Mouse (Mus musculus): ENCODE measurements around the gene Capn11.
A peak's percentile ranks its signal among the peaks of the same experiment; 100 is the strongest.

Gene Capn11

GRCm38 (mm10) chr17:45681588-45681987 is 22.5 kb upstream of the Capn11 start:
- no peak for DNase-seq

DNA sequence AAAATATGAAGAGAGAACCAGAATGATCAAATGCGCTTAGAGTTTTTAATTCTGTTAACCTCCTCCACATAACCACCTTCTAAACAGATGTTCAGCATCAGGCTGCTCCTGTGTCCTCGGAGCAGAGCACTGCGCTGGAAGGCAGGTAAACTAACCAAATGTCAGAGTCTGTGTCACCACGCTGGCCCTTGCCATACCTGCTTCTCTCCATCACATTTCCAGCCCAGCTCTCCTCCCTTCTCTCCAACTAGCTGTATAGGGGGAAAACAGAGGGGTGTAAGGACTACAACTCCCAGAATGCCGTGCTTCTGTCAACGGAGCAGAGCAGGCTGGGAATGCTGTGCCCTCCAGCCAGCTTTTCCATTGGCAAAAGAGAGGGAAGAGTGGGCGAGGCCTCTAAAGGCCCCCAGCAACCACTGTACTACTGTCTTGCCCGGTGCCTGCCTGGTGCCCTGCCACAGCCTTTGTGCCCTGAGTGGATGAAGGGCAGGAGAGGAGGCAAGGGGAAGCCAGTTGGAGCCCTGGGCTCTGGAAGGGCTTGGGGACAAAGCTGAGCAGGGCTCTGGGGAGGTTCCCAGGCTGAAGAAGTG is 21.4 kb upstream of the Capn11 start:
- DNase-seq: no peak

DNA sequence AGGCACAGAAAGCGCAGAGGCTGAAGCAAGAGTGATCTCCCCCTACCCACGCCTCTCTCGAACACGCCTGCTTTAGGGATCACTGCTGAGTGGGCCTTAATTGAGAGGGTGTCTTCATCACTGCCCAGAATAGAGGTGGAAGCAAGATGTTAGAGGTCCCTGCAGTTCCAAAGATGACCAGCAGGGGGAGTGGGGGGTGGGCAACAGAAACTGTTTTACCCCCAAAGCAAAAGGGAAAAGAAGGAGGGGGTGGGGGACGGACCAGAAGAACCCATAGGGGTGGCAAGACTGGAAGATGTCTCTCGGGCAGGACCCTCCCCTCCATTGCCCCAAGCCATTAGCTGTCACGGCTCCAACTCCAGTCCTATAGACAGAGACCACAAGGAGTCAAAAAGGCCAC is 19.0 kb upstream of the Capn11 start:
- DNase-seq: peak; percentile 38 to 74

DNA sequence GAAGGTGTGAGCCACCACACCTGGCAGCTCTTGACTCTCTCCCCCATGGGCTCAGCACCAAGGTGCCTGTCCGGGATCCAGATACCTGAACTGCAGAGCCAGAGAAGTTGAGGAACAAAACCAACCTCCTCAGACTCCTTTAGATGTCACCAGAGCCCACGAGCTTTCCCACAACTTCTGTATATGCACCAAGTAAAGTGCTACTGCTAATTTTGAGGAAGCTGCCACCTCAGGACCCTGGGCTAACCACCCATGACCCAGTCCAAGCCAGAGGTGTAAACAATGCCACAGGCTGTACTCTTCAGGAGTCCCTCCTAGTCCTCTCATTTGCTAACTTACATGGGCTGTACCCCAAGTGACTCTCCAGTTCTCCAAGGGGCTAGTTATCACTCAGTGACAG is 13.5 kb upstream of the Capn11 start:
- DNase-seq: no peak

DNA sequence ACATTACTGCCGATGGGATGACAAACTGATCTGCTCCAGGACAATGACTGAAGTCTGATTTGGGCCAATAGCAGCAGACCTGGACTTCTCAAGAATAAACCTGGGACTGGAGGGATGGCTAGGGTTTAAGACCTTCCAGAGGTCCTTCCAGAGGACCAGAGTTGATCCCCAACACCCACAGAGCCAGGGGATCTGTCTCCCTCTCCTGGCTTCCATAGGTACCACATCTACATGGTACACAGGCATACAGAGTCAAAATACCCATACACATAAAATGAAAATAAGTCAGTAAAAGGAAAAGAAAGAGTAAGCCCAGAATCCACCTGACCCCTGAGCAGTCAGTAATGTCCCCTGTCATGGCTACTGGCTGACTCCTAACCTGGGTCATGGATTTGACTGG is 12.7 kb upstream of the Capn11 start:
- DNase-seq: no peak

DNA sequence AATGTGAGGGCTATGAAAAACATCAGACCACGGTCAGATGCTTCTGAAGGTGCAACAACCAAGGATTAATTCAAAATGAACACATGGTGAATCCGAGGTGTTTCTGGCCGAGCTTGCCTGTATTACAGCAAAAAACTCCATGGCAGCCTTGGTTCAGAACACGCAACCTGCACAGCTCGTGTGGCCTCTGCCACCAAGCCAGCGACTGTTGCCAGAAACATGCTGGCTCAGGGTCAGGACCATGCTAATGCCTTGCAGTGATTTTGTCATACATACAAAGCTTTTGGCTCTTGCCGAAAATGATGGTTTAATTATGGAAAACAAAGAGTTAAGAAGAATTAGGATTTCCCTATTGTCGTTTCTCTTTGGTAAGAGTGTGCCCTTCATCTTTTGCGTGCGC is 8.9 kb upstream of the Capn11 start:
- DNase-seq: no peak

GRCm38 (mm10) chr17:45667481-45667880 is 8.4 kb upstream of the Capn11 start:
- DNase-seq: no peak

GRCm38 (mm10) chr17:45666091-45666490 is 7.0 kb upstream of the Capn11 start:
- DNase-seq: no peak

DNA sequence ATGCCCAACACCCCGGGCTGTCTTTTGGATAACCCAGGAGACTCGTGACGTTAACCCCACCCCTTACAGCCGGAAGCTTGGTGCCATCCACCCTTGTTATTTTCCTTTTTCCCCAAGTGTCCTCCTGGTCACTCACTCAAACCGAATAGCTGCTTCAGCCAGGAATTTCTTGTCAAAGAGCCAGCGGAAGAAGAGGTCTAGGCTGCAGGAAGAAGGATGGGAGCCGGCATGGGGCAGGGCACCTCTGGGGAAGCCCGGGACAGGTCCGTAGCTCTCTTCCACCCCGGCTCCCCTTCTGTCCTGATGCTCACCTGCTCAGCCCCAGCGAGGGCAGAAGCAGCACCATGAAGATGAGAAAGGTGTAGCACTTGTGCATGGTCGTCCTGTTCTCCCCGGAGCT is 5.5 kb upstream of the Capn11 start:
- no peak for DNase-seq

- peak; percentile 31 to 69 for DNase-seq
Measured at GRCm38 (mm10) chr17:45663106-45663919, 4.2 kb upstream of the Capn11 start.

GRCm38 (mm10) chr17:45655820-45656219 is 3.3 kb downstream of the Capn11 start:
- no peak for DNase-seq

DNA sequence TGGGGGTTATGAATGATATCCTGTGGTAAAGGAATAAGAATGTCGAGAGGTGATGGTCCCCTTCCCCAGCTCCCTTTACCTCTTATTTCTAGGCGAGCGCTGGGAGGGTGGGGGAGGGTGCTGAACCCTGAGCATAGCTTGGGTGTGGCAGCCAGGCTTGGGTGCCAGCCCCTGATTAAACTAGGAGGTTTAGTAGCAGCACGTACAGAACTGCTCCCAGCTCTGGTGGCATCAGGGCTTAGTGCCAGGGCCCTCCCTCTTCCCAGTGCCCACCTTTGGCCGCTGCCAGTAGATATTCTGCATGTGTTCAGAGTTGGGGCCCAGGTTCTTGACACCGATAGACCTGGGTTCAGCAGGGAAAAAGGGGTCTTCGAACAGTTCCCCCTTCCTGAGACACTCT is 5.9 kb downstream of the Capn11 start:
- no peak for DNase-seq

DNA sequence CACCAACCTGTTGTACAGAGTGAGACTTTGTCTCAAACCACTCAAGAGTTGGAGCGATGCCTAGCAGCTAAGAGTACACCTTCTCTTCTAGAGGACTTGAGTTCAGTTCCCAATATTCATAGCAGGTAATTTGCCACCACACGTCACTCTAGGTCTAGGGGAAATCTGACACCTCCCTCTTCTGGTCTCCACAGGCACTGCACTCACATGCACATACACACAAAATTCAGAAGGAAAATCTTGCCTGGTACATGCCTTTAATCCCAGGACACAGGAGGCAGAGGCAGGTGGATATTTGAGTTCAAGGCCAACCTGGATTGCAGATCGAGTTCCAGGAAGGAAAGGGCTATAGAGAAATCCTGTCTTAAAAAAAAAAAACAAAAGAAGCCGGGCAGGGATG is 14.9 kb downstream of the Capn11 start:
- no peak for DNase-seq

DNA sequence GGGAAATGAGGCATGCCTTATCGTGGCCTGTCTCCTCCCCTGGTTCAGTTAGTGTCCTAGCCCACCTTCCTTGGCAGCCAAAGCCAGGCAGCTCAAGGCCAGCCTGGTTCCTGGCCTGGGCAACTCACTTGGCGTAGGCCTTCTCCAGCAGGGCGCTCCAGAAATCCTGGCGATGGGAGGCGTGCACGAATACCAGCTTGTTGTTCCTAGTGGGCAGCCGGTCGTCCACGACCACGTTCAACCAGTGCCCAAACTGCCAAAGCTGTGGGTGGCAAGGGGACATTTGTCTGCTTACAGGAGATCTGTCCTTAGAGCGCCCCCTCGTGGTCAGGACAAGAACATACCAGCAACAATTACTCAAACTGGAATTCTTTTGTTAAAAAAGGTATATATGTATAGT is 16.4 kb downstream of the Capn11 start:
- peak; percentile 25 to 70 for DNase-seq

DNA sequence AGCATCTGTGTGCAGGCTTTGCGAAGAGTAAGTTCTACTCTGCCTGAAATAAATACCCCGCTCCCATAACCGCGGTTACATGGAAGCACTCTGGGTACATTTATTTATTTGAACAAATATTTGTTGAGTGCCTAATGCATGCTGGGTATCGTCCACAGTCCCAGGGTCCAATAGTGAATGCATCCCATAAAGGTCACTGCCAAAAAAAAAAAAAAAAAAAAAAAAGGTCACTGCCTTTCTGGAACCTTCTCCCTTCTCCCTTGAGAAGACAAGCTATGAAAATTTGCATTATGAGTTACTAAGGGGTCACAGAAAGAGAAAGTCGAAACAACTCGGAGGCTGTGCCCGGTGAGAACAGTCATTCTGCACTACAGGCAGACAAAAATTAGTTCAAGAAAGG is 17.1 kb downstream of the Capn11 start:
- no peak for DNase-seq

DNA sequence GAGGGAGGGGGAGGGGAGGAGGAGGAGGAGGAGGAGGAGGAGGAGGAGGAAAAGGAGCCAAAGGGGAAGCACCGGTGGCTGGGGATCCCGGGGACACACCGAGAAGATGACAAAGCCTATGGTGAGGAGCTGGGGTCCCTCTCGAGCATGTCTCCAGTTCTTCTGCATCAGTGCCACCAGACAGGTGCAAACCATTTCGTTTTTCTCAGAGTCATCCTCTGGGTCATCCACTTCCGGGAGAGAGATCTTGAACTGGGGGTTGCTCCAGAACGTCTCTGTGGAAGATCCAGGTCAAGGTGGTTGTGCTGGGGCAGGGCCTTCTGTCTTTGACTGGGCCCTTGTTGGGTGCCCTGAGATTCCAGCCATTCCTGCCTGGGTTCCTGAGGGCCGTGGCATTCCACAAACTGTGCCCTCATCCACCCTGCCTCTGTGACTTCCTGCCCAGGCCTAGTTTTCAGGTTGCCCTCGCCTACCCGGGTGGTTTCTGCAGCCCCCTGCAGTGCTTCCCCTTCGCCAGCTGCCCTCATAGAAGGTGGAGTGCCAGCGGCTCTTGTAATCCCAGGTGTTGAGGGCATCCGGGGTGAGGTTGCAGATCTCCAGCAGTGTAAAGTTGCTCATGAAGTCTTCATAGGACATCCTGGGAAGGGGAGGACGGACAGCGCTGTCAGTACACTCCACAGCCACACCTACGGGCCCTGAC is 20.4 kb downstream of the Capn11 start:
- no peak for DNase-seq

- DNase-seq: no peak
Measured at GRCm38 (mm10) chr17:45634033-45634432, 25.1 kb downstream of the Capn11 start.

DNA sequence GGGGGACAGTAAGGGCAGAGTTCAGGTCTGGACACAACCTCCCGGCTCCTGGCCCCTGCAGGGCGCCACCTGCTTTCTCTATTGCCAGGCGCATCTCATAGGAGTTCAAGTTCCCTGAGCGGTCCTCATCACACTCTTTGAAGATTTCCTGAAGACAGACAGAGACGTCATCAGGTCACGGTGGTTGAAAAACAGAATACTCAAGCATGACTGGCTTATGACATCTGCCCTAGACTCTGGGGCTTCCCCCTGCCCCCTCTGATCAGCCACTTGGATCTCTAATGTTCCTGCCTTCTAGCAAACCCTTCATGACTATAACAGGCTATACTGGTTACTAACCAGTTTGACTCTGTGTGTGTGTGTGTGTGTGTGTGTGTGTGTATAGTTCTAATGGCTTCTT is 27.2 kb downstream of the Capn11 start:
- DNase-seq: no peak

GRCm38 (mm10) chr17:45630992-45631391 is 28.1 kb downstream of the Capn11 start:
- DNase-seq: no peak

- DNase-seq: peak in 1 of 2 experiments; percentile 49
Measured at GRCm38 (mm10) chr17:45629861-45630694, 29.0 kb downstream of the Capn11 start.

DNA sequence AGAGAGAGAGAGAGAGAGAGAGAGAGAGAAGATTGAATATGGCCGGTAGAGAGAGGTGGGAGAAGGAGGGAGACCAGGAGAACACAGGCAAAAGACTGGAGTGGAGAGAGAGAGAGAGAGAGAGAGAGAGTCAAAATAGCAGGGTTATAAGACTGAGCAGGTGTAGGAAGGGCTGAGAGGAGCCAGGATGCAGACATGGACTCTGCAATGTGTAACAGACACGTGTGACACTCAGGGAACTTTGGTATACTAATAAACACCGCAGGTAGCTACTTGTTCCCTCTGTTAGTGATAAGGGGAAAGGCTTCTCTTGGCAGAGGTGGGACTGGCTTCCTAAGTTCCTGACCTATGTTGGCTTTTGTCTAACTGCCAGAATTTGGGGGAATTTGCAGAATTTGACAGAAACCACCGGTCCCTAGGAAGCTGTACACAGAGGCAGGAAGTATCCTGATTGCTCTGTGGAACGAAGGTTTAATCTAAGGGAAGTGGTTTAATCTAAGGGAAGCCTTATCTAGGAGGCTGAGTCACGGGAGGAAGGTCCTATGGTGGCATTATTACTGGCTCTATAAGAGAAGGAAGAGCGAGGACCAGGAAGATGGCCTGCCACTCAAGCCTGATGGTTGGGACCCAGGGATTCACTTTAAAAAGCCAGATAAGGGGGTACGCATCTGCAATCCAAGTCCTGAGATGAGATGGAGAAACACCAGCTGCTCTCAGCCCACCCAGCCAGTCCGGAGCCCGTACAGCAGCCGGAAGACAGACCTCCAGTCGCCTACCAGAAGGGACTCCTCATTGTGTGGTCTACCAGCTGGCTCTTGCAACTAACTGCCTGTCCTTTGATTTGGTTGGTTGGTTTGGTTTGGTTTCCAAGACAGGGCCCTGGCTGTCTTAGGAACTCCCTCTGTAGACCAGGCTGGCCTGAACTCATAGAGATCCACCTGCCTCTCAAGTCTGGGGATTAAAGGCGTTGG is 30.0 kb downstream of the Capn11 start:
- no peak for DNase-seq

DNA sequence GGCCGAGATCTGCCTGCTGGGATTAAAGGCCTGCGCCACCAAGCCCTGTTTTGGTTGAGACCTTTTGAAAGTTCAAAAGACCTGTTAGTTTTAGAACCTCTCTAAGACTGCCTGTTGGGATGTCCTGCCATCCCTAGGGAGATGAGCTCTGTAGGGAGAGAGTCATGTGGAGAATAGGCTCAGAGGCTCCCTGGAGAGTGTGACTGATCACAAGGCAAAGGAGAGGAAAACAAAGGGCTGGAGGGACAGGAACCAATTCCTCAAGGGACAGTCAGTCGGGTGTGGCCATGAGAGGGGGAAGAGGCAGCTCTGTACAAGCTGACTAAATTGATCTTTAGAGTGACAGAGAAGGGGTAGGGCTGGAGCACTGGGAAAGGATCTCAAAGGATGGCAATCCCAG is 31.0 kb downstream of the Capn11 start:
- DNase-seq: no peak

All from spleen, adult 18-20 months (tissue).